Mouse (Mus musculus) megakaryocyte, embryonic 14.5 days (primary cell): ENCODE measurements around the gene Meis2.

Experiments
- FLI1 ChIP-seq: IDR thresholded peaks from 2 replicates; pipeline ENCODE4 v1.6.1; 2012; ENCODE audit warnings: low read length, inconsistent platforms, mixed read lengths
- GATA1 ChIP-seq: IDR thresholded peaks from 3 replicates; pipeline ENCODE4 v1.6.1; 2012; ENCODE audit warnings: mixed read lengths, low read length, inconsistent platforms, borderline replicate concordance

DNA sequence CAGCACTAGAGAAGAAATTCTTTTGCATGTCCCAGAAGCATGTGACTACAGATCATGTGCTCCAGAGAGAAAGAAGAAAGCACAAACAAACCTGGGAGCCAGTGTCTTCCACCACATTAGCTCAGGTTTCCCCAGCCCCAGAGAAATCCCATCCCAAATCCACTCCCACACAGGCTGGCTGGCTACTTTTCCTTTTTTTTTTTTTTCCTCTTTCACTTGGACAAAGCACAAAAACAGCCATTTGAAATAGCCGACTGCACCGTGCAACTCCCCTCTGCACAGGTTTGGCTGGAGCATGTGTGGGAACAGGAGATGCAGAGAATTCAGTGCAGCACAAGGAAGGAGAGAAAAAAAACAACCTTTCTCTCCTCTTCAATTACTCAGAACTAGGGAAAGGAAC is 170.4 kb downstream of the Meis2 start:
- TF ChIP-seq FLI1 (no peak), GATA1 (no peak)
